Mouse (Mus musculus) large intestine, adult 2 months (tissue): ENCODE measurements around the gene Eps8l1. TPM values are rescaled to one million over a fixed set of nuclear protein-coding genes. Genes with fewer than 3 reads are reported as not detected.

Experiments
- DNase-seq: peaks from one replicate; pipeline ENCODE4 v3.0.0-alpha.2; 2012; ENCODE audit warnings: low read depth, low spot score
- WGBS: fragments of 180-500 bp; shearing (Covaris S2); methylation state at CpG from one replicate; pipeline ENCODE4 v1.1.7; 2018; 5-methylcytosine and 5-hydroxymethylcytosine counted together
- polyA plus RNA-seq: library from polyadenylated mRNA; depleted of rRNA; stranded (reverse); fragments of >200 nt; gene quantifications from 2 replicates; pipeline ENCODE4 v1.2.3, GENCODE M21; 2012

Gene Eps8l1
- polyA plus RNA-seq, 1 experiment, result 1.7 TPM

DNA sequence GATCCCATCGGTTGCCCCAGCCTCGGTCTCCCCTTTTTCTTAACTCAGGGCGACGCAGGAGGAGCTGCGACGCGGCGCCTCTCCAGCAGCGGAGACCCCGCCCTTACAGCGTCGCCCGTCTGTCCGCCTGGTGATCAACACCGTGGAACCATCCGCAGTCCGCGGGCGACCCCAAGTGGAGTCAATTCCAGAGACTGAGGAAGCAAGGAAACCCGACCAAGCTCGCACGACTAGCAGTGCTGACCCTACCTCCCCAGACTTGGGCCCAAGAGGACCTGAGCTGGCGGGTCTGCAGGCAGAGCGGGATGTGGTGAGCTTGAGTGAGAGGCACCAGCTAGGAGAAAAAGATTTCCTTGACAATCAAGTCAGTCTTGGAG, 10.7 kb downstream of the Eps8l1 start:
- WGBS, result 2% methylated on average over 24 of the region's 24 CpGs
- DNase-seq, result no peak

- WGBS, result 35% methylated on average over 19 of the region's 19 CpGs
- no peak for DNase-seq
Measured at GRCm38 (mm10) chr7:4473940-4474339, 13.5 kb downstream of the Eps8l1 start.

- 2% methylated on average over 39 of the region's 39 CpGs for WGBS
- DNase-seq, result no peak
Measured at GRCm38 (mm10) chr7:4478021-4478795, 17.7 kb downstream of the Eps8l1 start.

- WGBS, result 8% methylated on average over 16 of the region's 16 CpGs
- DNase-seq, result no peak
Measured at GRCm38 (mm10) chr7:4478796-4479291, 18.4 kb downstream of the Eps8l1 start.

GRCm38 (mm10) chr7:4479674-4480073, 19.2 kb downstream of the Eps8l1 start:
- WGBS, result 24% methylated on average over 6 of the region's 6 CpGs
- no peak for DNase-seq

- no peak for DNase-seq
- 83% methylated on average over 12 of the region's 12 CpGs for WGBS
Measured at GRCm38 (mm10) chr7:4482281-4482680, 21.8 kb downstream of the Eps8l1 start.

GRCm38 (mm10) chr7:4491308-4491707, 30.8 kb downstream of the Eps8l1 start:
- WGBS, result 51% methylated on average over 6 of the region's 6 CpGs
- DNase-seq, result no peak

- 69% methylated on average over 13 of the region's 13 CpGs for WGBS
- no peak for DNase-seq
Measured at GRCm38 (mm10) chr7:4492284-4493224, 32.1 kb downstream of the Eps8l1 start.

DNA sequence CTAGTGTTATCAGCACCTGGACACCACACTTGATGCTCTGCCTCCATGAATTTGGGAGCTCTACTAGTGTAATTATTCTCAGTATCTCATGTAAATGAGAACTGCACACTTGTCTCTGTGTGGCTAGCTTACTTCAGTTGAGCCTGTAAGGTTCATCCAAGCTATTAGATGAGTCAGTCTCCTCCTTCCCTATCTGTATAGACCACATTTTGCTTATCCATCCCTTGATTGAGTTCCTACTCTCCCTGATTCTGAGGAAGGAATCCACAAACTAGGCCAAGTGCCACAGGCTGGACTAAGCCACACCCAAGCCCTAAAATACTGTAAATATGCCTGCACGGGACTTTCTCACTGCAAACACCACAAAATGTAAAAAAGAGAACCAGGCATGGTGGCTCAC, 33.5 kb downstream of the Eps8l1 start:
- DNase-seq, result no peak
- 6% methylated on average over 1 of the region's 1 CpGs for WGBS

- WGBS, result 78% methylated on average over 3 of the region's 3 CpGs
- DNase-seq, result no peak
Measured at GRCm38 (mm10) chr7:4496468-4496867, 36.0 kb downstream of the Eps8l1 start.

DNA sequence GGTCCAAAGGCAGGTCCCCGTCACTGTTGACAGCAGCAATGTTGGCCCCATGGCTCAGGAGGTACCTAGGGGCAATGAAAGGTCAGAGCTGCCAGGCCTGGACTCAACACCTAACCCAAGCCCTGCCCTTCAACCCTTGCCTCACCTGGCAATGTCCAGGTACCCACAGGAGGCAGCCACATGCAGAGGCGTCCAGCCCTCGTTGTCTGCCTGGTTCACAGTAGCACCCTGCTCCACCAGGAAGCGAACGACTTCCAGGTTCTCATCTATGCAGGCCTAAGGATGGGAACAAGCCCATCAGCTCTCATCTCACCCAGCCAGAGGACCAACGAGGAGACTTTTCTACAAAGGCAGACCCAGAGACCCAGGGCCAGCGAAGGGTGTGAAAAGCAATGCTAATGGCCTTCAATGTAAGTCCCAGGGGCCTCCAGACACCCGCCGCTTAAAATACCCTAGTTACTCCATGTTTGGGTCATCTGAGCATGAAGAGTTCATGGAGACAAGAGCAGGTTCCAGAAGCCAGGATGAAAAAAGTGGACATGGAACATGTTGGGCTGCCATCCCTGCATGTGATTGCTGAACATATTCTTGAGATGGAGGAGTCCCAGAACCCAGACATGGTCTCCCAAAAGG, 36.9 kb downstream of the Eps8l1 start:
- no peak for DNase-seq
- WGBS, result 81% methylated on average over 9 of the region's 9 CpGs

- WGBS, result 45% methylated on average over 9 of the region's 9 CpGs
- no peak for DNase-seq
Measured at GRCm38 (mm10) chr7:4498251-4498650, 37.8 kb downstream of the Eps8l1 start.

DNA sequence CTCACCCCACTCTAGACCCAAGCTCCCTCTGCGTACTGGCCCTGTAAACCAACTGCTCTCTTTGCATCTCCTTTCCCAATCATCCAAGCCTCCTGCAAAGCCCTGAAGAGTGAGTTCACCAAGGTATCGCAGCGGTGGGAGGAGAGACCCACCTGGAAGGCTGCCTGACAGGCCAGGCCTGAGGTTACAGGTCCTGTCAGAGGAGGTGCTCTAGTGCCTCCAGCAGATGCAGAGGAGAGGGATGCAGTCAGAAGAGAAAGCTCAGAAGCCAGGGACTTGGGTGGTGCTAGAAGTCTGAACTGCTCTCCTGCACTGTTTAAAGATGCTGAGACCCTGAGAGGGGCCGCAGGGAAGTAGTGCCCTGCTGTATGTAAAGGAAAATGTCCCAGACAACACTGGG, 38.6 kb downstream of the Eps8l1 start:
- 78% methylated on average over 4 of the region's 4 CpGs for WGBS
- DNase-seq, result no peak

DNA sequence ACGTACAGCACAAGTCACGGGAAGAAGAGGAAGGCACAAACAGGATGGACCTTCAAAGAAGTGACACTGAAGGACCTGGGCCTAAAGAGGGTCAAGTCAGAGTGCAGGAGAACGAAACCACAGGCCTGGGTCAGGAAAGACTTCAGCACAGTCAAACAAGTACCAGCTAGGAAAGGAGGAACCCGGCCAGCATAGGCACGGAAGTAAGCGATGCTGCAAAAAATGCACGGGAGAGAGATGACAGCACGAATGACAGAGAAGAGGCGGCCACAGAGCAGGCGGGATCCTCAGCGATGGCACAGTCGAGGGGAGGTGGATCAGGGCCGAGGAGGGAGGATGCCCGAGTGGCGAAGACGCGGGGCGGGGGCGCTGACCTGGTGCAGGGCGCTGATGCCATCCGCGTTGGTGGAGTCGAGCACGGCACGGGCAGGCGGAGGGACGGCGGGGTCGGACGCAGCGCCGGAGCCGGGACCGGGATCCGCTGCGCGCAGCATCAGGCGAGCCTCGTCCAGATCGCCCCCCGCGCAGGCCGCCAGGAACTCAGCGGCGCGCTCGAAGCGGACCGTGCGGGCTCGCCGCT, 40.5 kb downstream of the Eps8l1 start:
- no peak for DNase-seq
- under 1% methylated on average over 51 of the region's 52 CpGs for WGBS

DNA sequence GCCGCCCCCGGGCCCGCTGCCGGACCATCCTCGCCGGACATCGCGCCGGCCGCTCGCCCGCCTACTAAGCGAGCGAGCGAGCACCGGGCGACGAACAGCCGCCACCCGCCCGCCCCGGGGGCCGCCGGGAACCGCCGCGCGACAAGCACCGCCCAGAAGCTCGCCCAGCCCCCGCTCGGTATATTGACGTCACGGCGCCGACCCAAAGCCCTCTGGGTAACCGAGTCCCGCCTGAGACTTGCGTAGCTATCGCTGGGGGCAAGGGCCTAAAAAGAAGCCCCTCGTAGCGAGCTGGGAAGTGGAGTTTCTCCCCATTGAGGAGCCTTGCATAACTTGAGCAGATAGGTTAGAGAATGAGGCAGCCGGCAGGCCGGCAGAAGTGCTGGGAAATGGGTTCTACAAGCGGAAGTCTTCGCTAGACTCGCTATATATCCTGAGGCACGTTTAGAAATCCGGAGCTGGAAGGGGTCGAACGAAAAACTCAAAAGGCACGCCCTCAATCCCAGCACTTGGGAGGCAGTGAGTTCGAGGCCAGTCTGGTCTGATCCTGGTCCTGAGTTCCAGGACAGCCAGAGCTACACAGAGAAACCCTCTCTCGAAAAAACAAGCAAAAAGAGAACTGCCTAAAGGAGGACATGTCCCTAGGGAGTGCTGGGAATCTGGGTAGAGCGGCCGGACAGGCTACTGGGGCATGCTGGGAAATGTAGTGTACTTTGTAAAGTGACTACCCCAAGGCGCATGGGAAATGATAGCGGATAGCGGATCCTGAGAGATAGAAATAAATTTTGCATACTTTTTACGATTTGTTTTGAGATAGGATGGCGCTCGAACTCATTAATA, 41.3 kb downstream of the Eps8l1 start, which contains the start of gene Ppp1r12c:
Gene Ppp1r12c, minus strand, starts transcription at position 123 of the 840 bp plus-strand sequence.
- WGBS, result under 1% methylated on average over 62 of the region's 62 CpGs
- peak; percentile 69 for DNase-seq

DNA sequence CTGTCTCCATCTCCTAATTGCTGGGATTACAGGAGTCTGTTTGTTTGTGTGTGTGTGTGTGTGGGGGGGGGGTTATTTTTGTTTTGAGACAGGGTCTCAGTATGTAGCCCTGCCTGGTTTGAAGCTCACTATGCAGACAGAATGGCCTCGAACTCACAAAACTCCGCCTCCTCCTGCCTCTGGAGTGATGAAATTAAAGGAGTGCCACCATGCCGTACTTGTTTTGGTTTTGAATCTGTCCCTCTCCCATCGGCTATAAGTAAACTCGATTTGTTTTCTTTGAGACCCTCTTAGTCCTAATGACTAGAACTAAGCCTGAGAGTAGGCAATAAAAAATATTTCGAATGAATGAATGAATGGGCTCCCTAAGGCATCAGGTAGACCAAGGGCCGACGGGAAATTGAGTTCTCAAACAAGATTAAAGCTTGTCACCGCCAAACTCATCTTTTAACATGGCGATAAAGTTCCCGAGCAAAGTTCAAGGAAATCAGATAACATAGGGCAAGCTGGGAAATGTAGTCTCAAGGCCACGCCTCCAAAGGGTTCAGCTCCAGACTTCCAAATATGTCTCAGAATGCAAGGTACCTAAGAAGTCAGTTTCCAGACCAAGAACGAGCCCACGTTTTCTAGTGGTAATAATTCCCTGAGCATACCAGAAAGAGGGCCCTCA, 42.1 kb downstream of the Eps8l1 start:
- peak; percentile 70 for DNase-seq
- 8% methylated on average over 14 of the region's 14 CpGs for WGBS

GRCm38 (mm10) chr7:4503100-4503499, 42.6 kb downstream of the Eps8l1 start:
- WGBS, result 78% methylated on average over 4 of the region's 4 CpGs
- no peak for DNase-seq

- 71% methylated on average over 5 of the region's 5 CpGs for whole genome bisulfite sequencing
- no peak for DNase-seq
Measured at GRCm38 (mm10) chr7:4503858-4504257, 43.4 kb downstream of the Eps8l1 start.
